Mouse (Mus musculus) adrenal gland, postnatal 10 days (tissue): ENCODE measurements around the gene Ugt1a5. TPM values are rescaled to one million over a fixed set of nuclear protein-coding genes. Genes with fewer than 3 reads are reported as not detected.

Source experiments
- DNase-seq: peaks from one replicate; pipeline ENCODE4 v3.0.0; 2021; ENCODE audit warnings: mixed read lengths
- total RNA-seq, 2 experiments: library from RNA; stranded (reverse); gene quantifications; 2 replicates each; pipeline ENCODE4 v1.2.3; 2021

The Ugt1a5 gene
- total RNA-seq, 2 experiments from 2014 or later = 0.48 to 0.61 TPM

- DNase-seq = peak; percentile 90
These were observed 96.4 kb downstream of the Ugt1a5 start for GRCm38 (mm10) chr1:88262255-88262654.

GRCm38 (mm10) chr1:88262961-88263360, 97.1 kb downstream of the Ugt1a5 start:
- no peak for DNase-seq

- no peak for DNase-seq
These were observed 98.0 kb downstream of the Ugt1a5 start for GRCm38 (mm10) chr1:88263778-88264177.

GRCm38 (mm10) chr1:88264237-88264868, 98.5 kb downstream of the Ugt1a5 start:
- no peak for DNase-seq

- peak; percentile 75 for DNase-seq
These were observed 99.0 kb downstream of the Ugt1a5 start for GRCm38 (mm10) chr1:88264869-88265240.

GRCm38 (mm10) chr1:88266123-88266522, 100.3 kb downstream of the Ugt1a5 start:
- peak; percentile 15 for DNase-seq

- peak; percentile 12 for DNase-seq
These were observed 101.7 kb downstream of the Ugt1a5 start for GRCm38 (mm10) chr1:88267489-88267888.

- peak; percentile 31 for DNase-seq
These were observed 102.3 kb downstream of the Ugt1a5 start for GRCm38 (mm10) chr1:88268070-88268469.

Other genes starting within 250 kb of the Ugt1a5 start
- 10 to 100 TPM; 21.4 to 37.7 TPM for gene Usp40, start 157.5 kb upstream of the Ugt1a5 start, total RNA-seq
- gene Ugt1a10, start 110.6 kb upstream of the Ugt1a5 start, total RNA-seq = 1 to 10 TPM; 2.8 to 7.9 TPM
- gene Ugt1a9, start 95.2 kb upstream of the Ugt1a5 start, total RNA-seq = 1 to 10 TPM; 4.1 to 6.3 TPM
- gene Ugt1a8, start 78.2 kb upstream of the Ugt1a5 start, total RNA-seq = under 1 TPM; 0.21 to 0.30 TPM
- 1 to 10 TPM; 1.9 to 2.6 TPM for gene Ugt1a7c, start 71.0 kb upstream of the Ugt1a5 start, total RNA-seq
- 10 to 100 TPM in 1 of 2 experiments, 1 to 10 TPM in 1; 7.3 to 13.6 TPM for gene Ugt1a6b, start 62.8 kb upstream of the Ugt1a5 start, total RNA-seq
- 10 to 100 TPM in 1 of 2 experiments, 1 to 10 TPM in 1; 9.1 to 14.0 TPM for gene Ugt1a6a, start 31.2 kb upstream of the Ugt1a5 start, total RNA-seq
- under 1 TPM; 0.18 to 0.61 TPM for gene Ugt1a2, start 34.6 kb downstream of the Ugt1a5 start, total RNA-seq
- 1 to 10 TPM; 3.0 to 3.9 TPM for gene Dnajb3, start 39.8 kb downstream of the Ugt1a5 start, total RNA-seq
- gene Ugt1a1, start 45.9 kb downstream of the Ugt1a5 start, total RNA-seq = 100 to 1,000 TPM in 1 of 2 experiments, 10 to 100 TPM in 1; 40.3 to 102 TPM
- 1 to 10 TPM in 1 of 2 experiments, under 1 TPM in 1; 0.67 to 1.3 TPM for gene Mroh2a, start 61.0 kb downstream of the Ugt1a5 start, total RNA-seq
- gene Hjurp, start 111.6 kb downstream of the Ugt1a5 start, total RNA-seq = 10 to 100 TPM; 63.8 to 91.9 TPM
- gene Trpm8, start 111.6 kb downstream of the Ugt1a5 start, total RNA-seq = not detected
- 100 to 1,000 TPM in 1 of 2 experiments, 10 to 100 TPM in 1; 42.3 to 106 TPM for gene Spp2, start 240.9 kb downstream of the Ugt1a5 start, total RNA-seq